Mouse (Mus musculus) midbrain, embryonic 12.5 days (tissue): ENCODE measurements around the gene Cttnbp2nl. TPM values are rescaled to one million over a fixed set of nuclear protein-coding genes. Genes with fewer than 3 reads are reported as not detected.

Experiments
- ATAC-seq: fragments of 200-750 bp; cut with Nextera tagmentation; 2 replicates; pipeline ENCODE4 v1.8.0; 2017; ENCODE audit warnings: low read depth, moderate TSS enrichment, moderate library complexity; ENCODE audit not compliant: low FRiP score
- H3K27ac ChIP-seq: fragments of 300-500 bp; sonication (generic); replicated peaks from 2 replicates; pipeline ENCODE4 v1.5.1; 2016; ENCODE audit warnings: mild to moderate bottlenecking
- H3K27me3 ChIP-seq: fragments of 300-500 bp; sonication (generic); 2 replicates; pipeline ENCODE4 v1.6.1; 2016; ENCODE audit warnings: mild to moderate bottlenecking
- H3K36me3 ChIP-seq: fragments of 300-500 bp; sonication (generic); 2 replicates; pipeline ENCODE4 v1.6.1; 2016
- H3K4me1 ChIP-seq: fragments of 300-500 bp; sonication (generic); 2 replicates; pipeline ENCODE4 v1.6.1; 2016
- H3K4me2 ChIP-seq: fragments of 300-500 bp; sonication (generic); replicated peaks from 2 replicates; pipeline ENCODE4 v1.6.1; 2016; ENCODE audit warnings: mild to moderate bottlenecking, moderate library complexity
- H3K4me3 ChIP-seq: fragments of 300-500 bp; sonication (generic); 2 replicates; pipeline ENCODE4 v1.5.1; 2016; ENCODE audit warnings: mild to moderate bottlenecking
- H3K9ac ChIP-seq: fragments of 300-500 bp; sonication (generic); replicated peaks from 2 replicates; pipeline ENCODE4 v1.6.1; 2016; ENCODE audit warnings: mild to moderate bottlenecking, moderate library complexity
- H3K9me3 ChIP-seq: fragments of 300-500 bp; sonication (generic); 2 replicates; pipeline ENCODE4 v1.6.1; 2016; ENCODE audit warnings: mild to moderate bottlenecking
- WGBS: fragments of 180-500 bp; shearing (Covaris S2); methylation state at CpG from one replicate; pipeline ENCODE4 v1.1.7; 2016; 5-methylcytosine and 5-hydroxymethylcytosine counted together
- polyA plus RNA-seq: library from polyadenylated mRNA; unstranded; fragments of >200 nt; fragmentation: Nextera tagmentation; extraction: Ambion mirVana; gene quantifications from 2 replicates; pipeline ENCODE4 v1.2.1, GENCODE M21; 2016

Cttnbp2nl gene
- polyA plus RNA-seq, 1 experiment from 2014 or later: 53.3 TPM

DNA sequence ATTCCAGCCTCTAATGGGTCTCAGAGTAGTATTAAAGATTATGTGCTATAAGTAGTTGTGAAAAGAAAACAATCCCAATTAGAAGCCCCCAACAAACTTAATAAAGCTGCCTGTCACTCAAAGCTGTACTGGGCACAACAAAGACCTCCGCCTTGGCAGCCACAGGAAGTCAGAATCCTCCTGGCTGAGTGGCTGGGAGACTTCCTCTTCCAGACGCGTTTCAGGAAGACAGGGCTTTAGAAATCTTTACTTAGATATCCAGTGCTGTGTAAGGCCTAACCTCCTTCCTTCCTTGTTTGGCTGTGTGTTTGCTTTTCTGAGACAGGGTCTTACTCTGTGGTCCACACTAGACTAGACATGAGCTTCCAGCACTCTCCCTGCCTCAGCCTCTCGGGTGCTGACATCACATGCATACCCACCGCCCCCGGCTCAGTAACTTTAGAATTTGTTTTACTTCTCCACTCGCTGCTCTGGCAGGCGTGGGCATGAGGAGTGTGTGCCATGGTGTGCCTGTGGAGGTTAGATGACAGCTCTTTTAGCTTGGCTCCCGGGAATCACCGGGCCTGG lies 16.6 kb downstream of the Cttnbp2nl start:
- H3K9ac ChIP-seq: no peak overlapping the region
- H3K4me3 ChIP-seq: no peak overlapping the region
- ATAC-seq: no peak
- no peaks in the 10 kb centered on the region for H3K9me3 ChIP-seq
- H3K4me2 ChIP-seq: no peak overlapping the region
- no peaks in the 10 kb centered on the region for H3K27me3 ChIP-seq
- 91% methylated on average over 10 of the region's 10 CpGs for WGBS
- no peak overlapping the region for H3K27ac ChIP-seq
- H3K36me3 ChIP-seq: peaks cover 76% of the 10 kb centered on the region
- no peaks in the 10 kb centered on the region for H3K4me1 ChIP-seq

DNA sequence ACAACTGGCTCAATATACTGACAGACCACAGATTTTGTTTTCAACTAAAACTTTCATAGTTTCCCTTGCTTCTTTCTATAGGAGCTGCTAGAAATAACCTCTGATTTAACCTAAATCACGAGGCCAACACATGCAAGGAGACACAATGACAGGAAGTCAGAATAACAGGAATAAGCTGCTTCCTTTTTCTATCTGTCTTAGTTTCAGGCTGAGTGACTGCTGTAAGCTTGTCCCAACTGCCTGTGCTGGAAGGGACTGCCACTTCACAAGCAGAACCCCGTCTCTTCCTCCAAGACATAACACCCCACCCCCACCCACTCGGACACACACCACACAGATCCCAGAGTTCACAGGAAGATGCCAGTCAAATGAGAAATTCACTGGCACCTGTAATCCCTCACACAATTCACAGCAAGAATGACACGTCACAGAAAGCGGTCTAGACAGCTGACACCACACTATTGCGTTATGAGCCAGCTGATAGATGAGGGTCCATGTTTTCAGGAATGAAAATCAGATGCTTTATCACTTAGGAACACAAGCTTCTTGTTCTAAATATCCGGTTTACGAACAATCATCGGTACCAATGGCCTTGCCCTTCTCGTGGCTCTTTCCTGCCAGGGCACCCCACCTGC lies 29.5 kb downstream of the Cttnbp2nl start:
- ATAC-seq: no peak
- no peaks in the 10 kb centered on the region for H3K9me3 ChIP-seq
- WGBS: 89% methylated on average over 10 of the region's 10 CpGs

DNA sequence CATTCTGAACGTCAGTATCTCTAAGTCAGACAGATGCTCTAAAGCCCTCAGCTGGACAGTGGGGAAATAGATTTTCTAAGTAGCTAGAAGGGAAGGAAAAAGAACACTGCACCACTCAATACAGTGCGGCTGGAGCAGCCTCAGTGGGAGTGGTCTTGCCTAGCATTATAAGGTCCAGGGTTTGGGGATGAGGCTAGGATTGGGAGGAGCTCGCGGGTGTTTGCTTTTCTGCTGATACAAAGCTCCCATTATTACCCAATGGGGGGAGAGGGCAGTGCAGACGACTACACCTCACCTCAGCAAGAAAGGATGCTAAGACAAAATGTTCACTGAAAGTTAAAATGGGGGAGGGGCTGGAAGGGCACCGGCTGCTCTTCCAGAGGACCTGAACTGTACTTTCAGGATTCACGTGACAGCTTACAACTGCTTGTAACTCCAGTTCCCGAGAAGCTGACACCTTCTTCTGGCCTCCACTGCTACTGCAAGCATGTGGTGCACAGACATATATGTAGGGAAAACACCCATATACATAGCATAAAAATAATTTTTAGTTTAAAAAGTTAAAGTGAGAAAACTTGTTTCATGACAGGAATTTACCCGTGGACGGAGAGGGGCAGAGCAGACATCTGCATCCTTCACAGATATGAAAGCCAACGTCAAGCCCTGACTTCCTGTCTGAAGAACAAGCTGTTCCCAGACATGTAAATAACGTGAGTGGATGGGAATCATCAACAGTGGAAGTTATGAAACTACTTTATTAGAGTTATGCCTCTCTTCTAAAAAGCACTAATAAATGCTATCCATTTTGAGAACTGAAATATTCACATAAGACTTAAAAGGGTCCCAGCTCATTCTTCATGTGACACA lies 32.9 kb downstream of the Cttnbp2nl start:
- 60% methylated on average over 12 of the region's 12 CpGs for WGBS
- Histone ChIP-seq H3K9ac (no peak overlapping the region), H3K36me3 (peaks cover 14% of the 10 kb centered on the region; the same call in 1 of the 2 replicates), H3K4me1 (peaks cover 10% of the 10 kb centered on the region), H3K4me2 (no peak overlapping the region), H3K27ac (no peak overlapping the region), H3K9me3 (no peaks in the 10 kb centered on the region), H3K27me3 (no peaks in the 10 kb centered on the region), H3K4me3 (no peak overlapping the region)
- no peak for ATAC-seq

More for the DNA sequence above, 29.5 kb downstream of the Cttnbp2nl start:
- peaks cover 10% of the 10 kb centered on the region; the same call in 1 of the 2 replicates for H3K4me1 ChIP-seq
- H3K27me3 ChIP-seq: no peaks in the 10 kb centered on the region
- no peak overlapping the region for H3K27ac ChIP-seq
- H3K9ac ChIP-seq: no peak overlapping the region
- H3K36me3 ChIP-seq: peaks cover 28% of the 10 kb centered on the region
- no peak overlapping the region for H3K4me2 ChIP-seq
- H3K4me3 ChIP-seq: no peak overlapping the region

DNA sequence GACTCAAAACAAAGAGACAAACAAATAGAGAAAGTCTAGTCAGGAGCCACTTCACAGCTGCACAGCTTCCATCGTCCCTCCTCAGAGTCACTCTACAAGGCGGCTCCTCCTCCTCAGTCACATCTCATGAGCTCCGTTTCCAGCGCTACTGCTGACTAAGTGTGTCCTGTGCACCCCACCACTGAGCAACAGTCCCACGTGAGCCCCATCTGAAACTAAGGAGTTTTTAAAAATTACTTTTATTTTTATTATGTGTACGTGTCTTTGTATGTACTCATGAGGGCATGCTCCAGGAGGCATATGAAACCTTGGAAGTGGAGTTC lies 34.2 kb downstream of the Cttnbp2nl start:
- no peak overlapping the region for H3K4me3 ChIP-seq
- peaks cover 10% of the 10 kb centered on the region for H3K4me1 ChIP-seq
- no peak overlapping the region for H3K9ac ChIP-seq
- no peaks in the 10 kb centered on the region for H3K9me3 ChIP-seq
- H3K27me3 ChIP-seq: no peaks in the 10 kb centered on the region
- no peak overlapping the region for H3K4me2 ChIP-seq
- ATAC-seq: no peak
- peaks cover 8% of the 10 kb centered on the region; the same call in 1 of the 2 replicates for H3K36me3 ChIP-seq
- WGBS: 88% methylated on average over 6 of the region's 6 CpGs
- no peak overlapping the region for H3K27ac ChIP-seq

DNA sequence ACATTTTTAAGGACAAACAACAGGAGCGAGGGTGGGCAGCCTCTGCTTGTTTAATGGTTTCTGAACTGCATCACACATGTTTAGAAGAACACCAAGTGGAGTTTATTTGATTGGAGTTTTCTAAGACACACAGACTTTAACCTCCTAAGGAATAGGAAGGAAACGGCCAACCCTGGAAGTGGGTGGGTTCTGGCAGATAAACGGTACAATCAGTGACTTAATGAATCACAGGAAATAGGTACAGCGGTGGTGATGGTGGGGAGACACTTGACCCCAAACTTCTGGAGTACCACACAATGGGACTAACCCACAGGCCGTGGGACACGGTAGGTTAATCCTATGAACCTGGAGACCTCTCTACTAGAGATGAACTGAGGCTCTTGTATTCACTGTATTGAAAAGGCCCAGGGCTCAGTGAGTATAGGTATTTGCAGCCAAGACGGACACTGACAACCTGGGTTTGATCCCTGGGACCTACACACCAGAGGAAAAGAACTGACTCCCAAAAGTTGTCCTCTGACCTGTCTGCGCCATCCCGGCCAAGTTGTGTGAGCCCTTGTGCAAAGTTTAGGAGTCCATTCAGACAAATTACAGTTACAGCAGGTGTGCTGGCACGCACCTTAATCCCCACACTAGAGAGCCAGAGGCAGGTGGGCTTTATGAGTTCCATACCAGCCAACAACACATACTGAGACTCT lies 34.7 kb downstream of the Cttnbp2nl start:
- Histone ChIP-seq H3K27ac (no peak overlapping the region), H3K9me3 (no peaks in the 10 kb centered on the region), H3K4me1 (peaks cover 10% of the 10 kb centered on the region), H3K9ac (no peak overlapping the region), H3K4me2 (no peak overlapping the region), H3K27me3 (no peaks in the 10 kb centered on the region), H3K36me3 (peaks cover 8% of the 10 kb centered on the region; the same call in 1 of the 2 replicates), H3K4me3 (no peak overlapping the region)
- ATAC-seq: no peak
- 90% methylated on average over 10 of the region's 10 CpGs for WGBS

DNA sequence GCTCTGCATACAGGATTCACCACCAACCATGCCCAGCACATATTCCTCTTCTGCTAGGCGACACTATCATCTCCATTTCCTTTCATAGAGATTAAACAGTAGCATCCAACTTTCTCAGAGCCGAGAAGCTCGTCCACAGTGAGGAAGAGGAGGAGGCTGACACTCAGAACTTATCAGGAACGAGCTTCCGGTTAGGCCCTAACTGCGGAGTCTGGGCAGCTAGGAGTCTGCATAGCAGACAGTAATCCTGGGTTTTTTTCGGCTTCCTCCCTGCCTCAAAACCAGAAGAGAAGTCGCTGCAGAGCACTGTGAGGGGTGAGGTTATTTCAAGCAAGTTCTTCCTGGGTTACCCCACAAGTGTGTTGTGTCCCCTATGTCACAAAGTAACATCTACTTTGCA lies 35.6 kb downstream of the Cttnbp2nl start:
- Histone ChIP-seq H3K4me1 (peaks cover 10% of the 10 kb centered on the region), H3K4me2 (no peak overlapping the region), H3K4me3 (no peak overlapping the region), H3K27me3 (no peaks in the 10 kb centered on the region), H3K27ac (no peak overlapping the region), H3K9ac (no peak overlapping the region), H3K36me3 (peaks cover 5% of the 10 kb centered on the region; the same call in 1 of the 2 replicates), H3K9me3 (no peaks in the 10 kb centered on the region)
- ATAC-seq: no peak
- 90% methylated on average over 8 of the region's 8 CpGs for WGBS

DNA sequence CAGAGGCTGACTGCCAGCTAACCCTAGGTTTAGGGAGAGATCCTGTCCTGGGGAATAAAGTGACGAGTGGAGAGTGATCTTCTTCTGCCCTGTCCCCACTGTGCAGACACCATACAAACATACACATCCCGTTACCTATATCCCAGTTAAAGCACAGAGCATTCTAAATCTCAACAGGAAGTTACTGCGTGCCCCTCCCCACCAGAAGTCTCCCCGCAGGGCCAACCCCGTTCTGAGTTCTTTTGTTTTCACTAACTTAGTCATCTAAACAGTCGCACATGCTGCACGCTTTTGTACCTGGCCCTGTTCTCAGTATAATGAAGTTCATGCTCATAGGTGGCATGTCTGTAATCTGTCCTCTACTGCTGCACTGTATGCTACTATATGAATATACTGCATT lies 36.7 kb downstream of the Cttnbp2nl start:
- peaks cover 7% of the 10 kb centered on the region for H3K36me3 ChIP-seq
- H3K9ac ChIP-seq: no peak overlapping the region
- ATAC-seq: no peak
- H3K4me1 ChIP-seq: peaks cover 10% of the 10 kb centered on the region
- H3K9me3 ChIP-seq: no peaks in the 10 kb centered on the region
- no peak overlapping the region for H3K4me2 ChIP-seq
- 88% methylated on average over 7 of the region's 7 CpGs for WGBS
- no peak overlapping the region for H3K4me3 ChIP-seq
- H3K27me3 ChIP-seq: no peaks in the 10 kb centered on the region
- H3K27ac ChIP-seq: no peak overlapping the region

DNA sequence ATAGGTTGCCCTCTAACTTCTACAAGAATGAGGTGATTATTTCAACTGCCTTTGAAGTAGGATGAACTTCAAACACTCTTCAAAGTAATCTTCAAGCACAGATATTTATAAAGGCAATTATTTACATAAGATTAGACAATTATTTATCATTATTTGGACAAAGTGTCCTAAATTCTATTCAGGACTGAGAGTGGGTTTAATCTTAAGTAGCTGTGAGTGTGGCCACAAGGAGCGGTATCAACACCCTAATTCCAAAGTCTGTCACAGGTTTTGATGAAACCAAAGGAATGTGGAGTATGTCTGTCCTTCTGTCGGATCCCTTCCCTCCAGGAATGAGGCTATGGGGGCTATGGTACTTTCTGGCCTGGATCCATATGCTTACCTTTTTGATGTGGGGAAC lies 38.0 kb downstream of the Cttnbp2nl start:
- ATAC-seq: no peak
- no peak overlapping the region for H3K27ac ChIP-seq

DNA sequence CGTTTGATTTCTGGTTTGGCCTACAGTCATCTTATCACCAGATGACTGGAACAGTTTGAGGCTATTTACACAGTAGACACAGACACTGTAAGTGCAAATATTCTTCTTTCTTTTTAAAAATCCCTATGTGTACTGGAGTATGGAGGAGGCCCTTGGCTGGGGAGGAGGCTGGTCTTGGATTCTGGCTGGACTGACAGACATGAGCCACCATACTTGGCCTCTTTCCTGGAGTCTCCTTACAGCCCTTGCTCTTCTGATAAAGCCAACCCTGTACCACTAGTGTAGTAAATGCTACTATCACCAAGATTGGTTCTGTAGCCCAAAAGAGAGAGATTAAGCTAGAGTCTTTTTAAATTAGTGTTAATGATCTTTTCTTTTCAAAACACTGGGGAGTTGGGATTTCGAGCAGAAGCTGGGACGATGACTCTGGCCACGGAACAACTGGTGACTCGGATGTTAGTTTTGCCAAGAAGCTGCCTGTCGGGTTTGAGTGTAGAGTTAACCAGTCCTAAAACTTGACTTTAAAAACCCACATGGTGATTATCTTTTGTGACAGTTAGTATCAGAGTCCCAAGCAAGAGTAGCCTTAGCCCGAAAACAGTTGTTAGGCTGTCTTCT lies 40.1 kb downstream of the Cttnbp2nl start:
- H3K9me3 ChIP-seq: no peaks in the 10 kb centered on the region
- no peaks in the 10 kb centered on the region; the same call in 1 of the 2 replicates for H3K4me1 ChIP-seq
- H3K36me3 ChIP-seq: peaks cover 38% of the 10 kb centered on the region
- H3K4me2 ChIP-seq: no peak overlapping the region
- no peak for ATAC-seq
- 95% methylated on average over 7 of the region's 7 CpGs for WGBS
- no peak overlapping the region for H3K4me3 ChIP-seq
- no peak overlapping the region for H3K27ac ChIP-seq
- H3K9ac ChIP-seq: no peak overlapping the region
- no peaks in the 10 kb centered on the region for H3K27me3 ChIP-seq

More for the DNA sequence above, 38.0 kb downstream of the Cttnbp2nl start:
- H3K36me3 ChIP-seq: peaks cover 20% of the 10 kb centered on the region
- no peaks in the 10 kb centered on the region for H3K27me3 ChIP-seq
- H3K4me2 ChIP-seq: no peak overlapping the region
- no peak overlapping the region for H3K9ac ChIP-seq
- peaks cover 3% of the 10 kb centered on the region for H3K4me1 ChIP-seq
- H3K4me3 ChIP-seq: no peak overlapping the region
- WGBS: 87% methylated on average over 2 of the region's 2 CpGs
- no peaks in the 10 kb centered on the region for H3K9me3 ChIP-seq

DNA sequence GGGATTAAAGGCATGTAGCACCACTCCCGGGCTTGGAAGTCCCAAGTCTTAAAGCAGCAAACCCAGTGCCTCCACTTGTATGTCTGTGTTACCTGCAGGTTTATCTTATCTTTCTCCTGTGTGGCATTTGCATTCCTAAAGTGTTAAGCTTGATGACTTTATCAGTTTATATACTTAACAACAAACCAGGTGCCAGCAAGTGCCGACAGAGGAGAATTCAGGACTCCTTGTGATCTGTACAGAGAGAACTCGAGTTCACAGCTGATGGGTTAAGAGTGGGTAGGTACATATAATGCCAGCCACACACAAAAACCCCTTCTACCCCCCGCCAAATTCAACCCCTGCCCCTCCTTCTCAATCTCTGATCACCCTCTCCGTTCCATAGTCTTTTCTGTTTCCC lies 41.1 kb downstream of the Cttnbp2nl start:
- H3K36me3 ChIP-seq: peaks cover 43% of the 10 kb centered on the region
- H3K9ac ChIP-seq: no peak overlapping the region
- H3K9me3 ChIP-seq: no peaks in the 10 kb centered on the region
- no peak overlapping the region for H3K4me3 ChIP-seq
- no peaks in the 10 kb centered on the region; the same call in 1 of the 2 replicates for H3K4me1 ChIP-seq
- no peak overlapping the region for H3K4me2 ChIP-seq
- no peak overlapping the region for H3K27ac ChIP-seq
- peaks cover 7% of the 10 kb centered on the region for H3K27me3 ChIP-seq
- 90% methylated on average over 5 of the region's 5 CpGs for WGBS
- ATAC-seq: no peak

DNA sequence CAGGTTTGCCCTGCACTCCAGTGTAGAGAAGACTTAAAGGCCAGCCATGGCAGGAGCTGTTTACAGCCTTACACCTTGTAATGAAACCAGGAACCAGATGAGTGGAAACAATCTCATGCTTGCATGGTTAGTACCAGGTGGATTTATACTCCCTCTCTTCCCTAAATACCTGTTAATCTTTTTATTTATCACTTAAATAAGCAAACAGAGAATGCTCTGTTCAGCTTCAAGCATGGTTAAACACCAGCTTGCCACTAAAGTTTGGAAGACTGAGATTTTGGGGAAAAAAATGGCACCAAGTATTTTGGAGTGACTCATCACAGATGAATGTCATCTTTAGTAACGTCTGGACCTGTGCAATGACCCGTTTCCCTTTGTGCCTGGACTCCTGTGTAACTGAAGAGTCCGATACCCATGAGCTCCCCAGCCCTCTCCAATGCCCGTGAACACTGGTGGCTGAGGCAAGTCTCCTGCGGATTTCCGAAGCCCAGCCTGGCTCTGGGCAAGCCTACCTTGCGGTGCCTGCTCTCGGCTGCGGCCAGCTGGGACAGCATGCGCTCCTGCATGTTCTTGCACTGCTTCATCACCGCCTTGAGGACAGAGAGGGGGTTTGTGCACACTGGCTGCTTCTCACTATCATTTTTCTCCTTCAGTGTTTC lies 42.1 kb downstream of the Cttnbp2nl start:
- no peaks in the 10 kb centered on the region for H3K4me1 ChIP-seq
- H3K4me3 ChIP-seq: no peak overlapping the region
- peaks cover 54% of the 10 kb centered on the region for H3K36me3 ChIP-seq
- no peak overlapping the region for H3K9ac ChIP-seq
- peaks cover 13% of the 10 kb centered on the region for H3K27me3 ChIP-seq
- no peak for ATAC-seq
- H3K9me3 ChIP-seq: no peaks in the 10 kb centered on the region
- no peak overlapping the region for H3K27ac ChIP-seq
- no peak overlapping the region for H3K4me2 ChIP-seq
- 93% methylated on average over 11 of the region's 11 CpGs for WGBS
